In the genomic region with DNA sequence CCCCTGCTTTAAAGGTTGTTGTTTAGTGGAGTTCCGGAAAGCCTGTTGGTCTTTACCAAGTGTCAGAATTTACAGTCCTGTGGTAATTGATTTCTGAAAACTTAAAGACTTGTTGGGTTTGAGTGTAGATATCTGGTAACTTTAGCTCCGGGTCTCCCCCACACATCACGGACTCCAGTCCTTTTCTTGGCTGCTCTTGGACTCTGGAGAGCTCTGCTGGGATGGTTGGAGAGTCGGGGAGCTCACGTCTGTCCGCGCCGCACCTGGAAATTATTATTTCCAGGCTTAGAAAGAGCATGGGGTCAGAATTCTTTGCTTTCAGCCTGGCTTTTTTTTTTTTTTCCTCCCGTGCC, we compare ENCODE assay signal across 8 mouse cellular contexts. TPM values are rescaled to one million over a fixed set of nuclear protein-coding genes. Genes with fewer than 3 reads are reported as not detected.
DNase-seq lines count a peak whose midpoint lies in the region; ATAC-seq and TF ChIP-seq lines count a peak whose summit lies in the region.

No protein-coding gene starts in this region.

- H3K27ac ChIP-seq in layer of hippocampus, adult 2 months: peak overlapping the region; percentile 98
- H3K27ac ChIP-seq in hindbrain, embryonic 13.5 days: peak overlapping the region; percentile 93
- H3K27ac ChIP-seq in midbrain, embryonic 14.5 days (replicated peaks; ENCODE audit: low read depth, low read length): peak overlapping the region; percentile 91; the same call in 1 of the 2 replicates

- H3K9me3 ChIP-seq in hindbrain, embryonic 13.5 days: no peaks in the 10 kb centered on the region
- no peaks in the 10 kb centered on the region for H3K9me3 ChIP-seq in midbrain, embryonic 14.5 days (ENCODE audit: control insufficient read depth, low read length)

- no peak for DNase-seq in layer of hippocampus, adult 2 months (ENCODE audit: low spot score in 2 of 2)
- DNase-seq in layer of hippocampus, adult 8-10 months (ENCODE audit: low spot score in 2 of 2): no peak
- no peak for DNase-seq in midbrain, embryonic 14.5 days
- no peak for DNase-seq in urinary bladder, postnatal 10 days (ENCODE audit: low spot score)
- no peak for DNase-seq in kidney, adult 8-10 months
- DNase-seq in adrenal gland, postnatal 36 days: no peak

- no peak for TF ChIP-seq CTCF in layer of hippocampus, adult 2 months (conservative IDR thresholded peaks at IDR 0.05)

- ATAC-seq in common myeloid progenitor, adult 5-6 weeks (replicated peaks; ENCODE audit: low read depth, poor library complexity, severe bottlenecking): 0 out of 2 replicates have a peak, but pooled peaks have one; percentile 1
- no peak for ATAC-seq in hindbrain, embryonic 13.5 days (ENCODE audit: low FRiP score)
- ATAC-seq in midbrain, embryonic 14.5 days (ENCODE audit: low FRiP score, low TSS enrichment): no peak

- H3K4me3 ChIP-seq in layer of hippocampus, adult 2 months: peak overlapping the region; percentile 95
- peak overlapping the region; percentile 86 for H3K4me3 ChIP-seq in hindbrain, embryonic 13.5 days
- H3K4me3 ChIP-seq in midbrain, embryonic 14.5 days (replicated peaks; ENCODE audit: low read depth, low read length): peak overlapping the region; percentile 83

- peak overlapping the region; percentile 84 for H3K4me2 ChIP-seq in hindbrain, embryonic 13.5 days
- H3K4me2 ChIP-seq in midbrain, embryonic 14.5 days (ENCODE audit: low read length): peak overlapping the region; percentile 89

- H3K9ac ChIP-seq in hindbrain, embryonic 13.5 days: peak overlapping the region; percentile 90
- peak overlapping the region; percentile 86 for H3K9ac ChIP-seq in midbrain, embryonic 14.5 days (replicated peaks; ENCODE audit: low read length)

- H3K36me3 ChIP-seq in hindbrain, embryonic 13.5 days: no peaks in the 10 kb centered on the region
- no peaks in the 10 kb centered on the region for H3K36me3 ChIP-seq in midbrain, embryonic 14.5 days (ENCODE audit: control insufficient read depth, insufficient read depth, low read length)

- WGBS in hindbrain, embryonic 13.5 days: 0% methylated on average over 9 of the region's 9 CpGs
- under 1% methylated on average over 9 of the region's 9 CpGs for WGBS in midbrain, embryonic 14.5 days

- H3K27me3 ChIP-seq in hindbrain, embryonic 13.5 days: no peaks in the 10 kb centered on the region
- H3K27me3 ChIP-seq in midbrain, embryonic 14.5 days (ENCODE audit: control insufficient read depth, insufficient read depth, low read length): no peaks in the 10 kb centered on the region

- peaks cover 20% of the 10 kb centered on the region for H3K4me1 ChIP-seq in hindbrain, embryonic 13.5 days (replicated peaks)
- H3K4me1 ChIP-seq in midbrain, embryonic 14.5 days (ENCODE audit: control insufficient read depth, insufficient read depth, low read length): 0 out of 2 replicates have a peak, but pooled peaks cover 6% of the 10 kb centered on the region

RNA-seq across cellular contexts. Expression of gene Ric1, which starts 1.1 kb away (rescaled TPM):
- total RNA-seq in layer of hippocampus, adult 2 months (2021): 10 to 100 TPM; 38.7 to 47.3 TPM
- total RNA-seq in layer of hippocampus, adult 8-10 months (2022): 10 to 100 TPM; 35.9 to 48.6 (median 44.7) TPM
- 20.6 and 26.9 TPM in 2 replicates for total RNA-seq in common myeloid progenitor, adult 5-6 weeks (2017)
- polyA plus RNA-seq in hindbrain, embryonic 13.5 days (2015; fragmentation: Nextera tagmentation; extraction: Ambion mirVana): 14.6 and 14.9 TPM in 2 replicates
- 17.7 and 18.6 TPM in 2 replicates for polyA plus RNA-seq in midbrain, embryonic 14.5 days (2014; fragmentation: Nextera tagmentation; extraction: Ambion mirVana)
- total RNA-seq in adrenal gland, postnatal 36 days (2021): 10 to 100 TPM; 32.5 to 33.9 TPM
